Mouse (Mus musculus) spleen, postnatal 36 days (tissue): ENCODE data around the gene Rpap3.

Experiments
- DNase-seq, 2 experiments: peaks; one replicate each; pipeline ENCODE4 v3.0.0; 2022; ENCODE audit warnings: low spot score in 2 of 2, mixed read lengths in 1 of 2

Gene Rpap3

DNA sequence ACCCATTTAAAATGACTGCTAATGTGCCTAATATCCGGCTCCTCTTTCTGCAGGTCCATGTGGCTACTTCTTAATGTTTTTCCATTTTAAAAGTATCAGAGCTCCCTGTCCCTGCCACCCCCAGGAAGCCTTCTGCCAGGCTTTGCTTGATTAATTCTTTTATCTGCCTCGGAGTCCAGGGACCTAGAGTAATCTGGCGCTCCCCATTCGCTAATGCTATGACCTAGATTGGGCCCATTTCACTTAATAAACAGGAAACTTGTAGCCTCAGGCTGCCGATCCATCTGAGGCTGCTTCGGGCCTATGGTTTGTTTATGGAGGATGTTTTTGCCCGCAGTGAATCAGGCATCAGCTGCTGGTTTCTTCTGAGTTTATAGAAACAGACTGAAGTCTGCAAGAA, 59.2 kb downstream of the Rpap3 start:
- DNase-seq = no peak

GRCm38 (mm10) chr15:97643986-97644385, 61.6 kb downstream of the Rpap3 start:
- DNase-seq = no peak
